10 mouse cellular contexts compared by ENCODE assay signal in genomic region chr17:66125211-66125610, GRCm38 (mm10). TPM values are rescaled to one million over a fixed set of nuclear protein-coding genes. Genes with fewer than 3 reads are reported as not detected.
A peak's percentile ranks its signal among the peaks of the same experiment; 100 is the strongest.
DNase-seq lines count a peak whose midpoint lies in the region; ATAC-seq and TF ChIP-seq lines count a peak whose summit lies in the region.
"Had no signal": no experiment of that assay in that cellular context is flagged by ENCODE, and none has a peak within 500 bp of the region (broad histone marks: within the 10 kb centered on the region; RNA-seq: fewer than 3 reads in every experiment).

No protein-coding gene starts in this region.

- H3K9ac ChIP-seq in heart, embryonic 13.5 days: peak overlapping the region; percentile 69
- no peak overlapping the region for H3K9ac ChIP-seq in midbrain, postnatal 0 days (replicated peaks; ENCODE audit: low read length, poor library complexity, severe bottlenecking)
- H3K9ac ChIP-seq in midbrain, embryonic 13.5 days (replicated peaks): no peak overlapping the region
- no peak overlapping the region for H3K9ac ChIP-seq in forebrain, postnatal 0 days
- H3K9ac ChIP-seq: intestine, embryonic 15.5 days had no signal

- H3K4me2 ChIP-seq in heart, embryonic 13.5 days: peak overlapping the region; percentile 74
- no peak overlapping the region for H3K4me2 ChIP-seq in midbrain, postnatal 0 days (ENCODE audit: low read depth, low read length, poor library complexity, severe bottlenecking)
- no peak overlapping the region for H3K4me2 ChIP-seq in midbrain, embryonic 13.5 days (replicated peaks)
- no peak overlapping the region for H3K4me2 ChIP-seq in forebrain, postnatal 0 days (ENCODE audit: low read depth)

- TF ChIP-seq CTCF in midbrain, postnatal 0 days (IDR thresholded peaks at IDR 0.05): peak; percentile 26
- peak; percentile 30; the same call in 1 of the 2 replicates for TF ChIP-seq CTCF in forebrain, postnatal 0 days (IDR thresholded peaks at IDR 0.05; ENCODE audit: low read depth)
- TF ChIP-seq CTCF in cerebellum, adult 2 months (IDR thresholded peaks at IDR 0.05; ENCODE audit: borderline replicate concordance, insufficient read depth, low read depth, low read length): no peak

- no peaks in the 10 kb centered on the region for H3K27me3 ChIP-seq in heart, embryonic 13.5 days (replicated peaks)
- no peaks in the 10 kb centered on the region for H3K27me3 ChIP-seq in midbrain, postnatal 0 days (ENCODE audit: insufficient read depth, low read length)
- no peaks in the 10 kb centered on the region for H3K27me3 ChIP-seq in midbrain, embryonic 13.5 days
- no peaks in the 10 kb centered on the region for H3K27me3 ChIP-seq in forebrain, postnatal 0 days (ENCODE audit: insufficient read depth, low read length)
- no peaks in the 10 kb centered on the region for H3K27me3 ChIP-seq in cerebellum, adult 2 months (ENCODE audit: control insufficient read depth, insufficient read depth, low read length)
- H3K27me3 ChIP-seq: intestine, embryonic 15.5 days; Patski had no signal

- DNase-seq in heart, postnatal 25 days (ENCODE audit: low spot score): no peak
- DNase-seq in midbrain, postnatal 0 days (ENCODE audit: low spot score): no peak
- DNase-seq in forebrain, postnatal 0 days: no peak
- DNase-seq in left cerebral cortex, postnatal 25 days (ENCODE audit: low spot score in 2 of 2): no peak
- no peak for DNase-seq in cerebellum, adult 2 months
- no peak for DNase-seq in spleen, adult 18-20 months

- TF ChIP-seq POLR2A in cerebellum, adult 2 months (IDR thresholded peaks at IDR 0.05; ENCODE audit: borderline replicate concordance, insufficient read depth, low read length): no peak

- H3K9me3 ChIP-seq in heart, embryonic 13.5 days: no peaks in the 10 kb centered on the region
- no peaks in the 10 kb centered on the region for H3K9me3 ChIP-seq in midbrain, postnatal 0 days (ENCODE audit: low read length)
- H3K9me3 ChIP-seq in midbrain, embryonic 13.5 days: no peaks in the 10 kb centered on the region
- H3K9me3 ChIP-seq in forebrain, postnatal 0 days (ENCODE audit: low read length): no peaks in the 10 kb centered on the region
- H3K9me3 ChIP-seq: intestine, embryonic 15.5 days had no signal

- WGBS in heart, embryonic 13.5 days: 54% methylated on average over 5 of the region's 5 CpGs
- WGBS in midbrain, postnatal 0 days: 67% methylated on average over 5 of the region's 5 CpGs
- 72% methylated on average over 5 of the region's 5 CpGs for WGBS in midbrain, embryonic 13.5 days
- WGBS in forebrain, postnatal 0 days: 78% methylated on average over 5 of the region's 5 CpGs
- WGBS in cerebellum, adult 2 months: 86% methylated on average over 5 of the region's 5 CpGs

- intact Hi-C loops in heart, postnatal 25 days (cut with DNase I): no loop called here
- intact Hi-C loops in left cerebral cortex, postnatal 25 days (cut with DNase I): loop anchor here (10.0 kb wide), 1 partner anchor 370 kb away; no protein-coding TSS in a partner anchor

- 0 out of 2 replicates have a peak overlapping the region, but pooled peaks have one; percentile 88 for H3K4me3 ChIP-seq in heart, embryonic 13.5 days
- no peak overlapping the region for H3K4me3 ChIP-seq in midbrain, postnatal 0 days (ENCODE audit: low read depth, low read length)
- no peak overlapping the region for H3K4me3 ChIP-seq in midbrain, embryonic 13.5 days (replicated peaks)
- no peak overlapping the region for H3K4me3 ChIP-seq in forebrain, postnatal 0 days (ENCODE audit: low read depth, low read length)
- no peak overlapping the region for H3K4me3 ChIP-seq in cerebellum, adult 2 months (replicated peaks; ENCODE audit: insufficient read depth, low read depth, low read length)

- ATAC-seq in heart, embryonic 13.5 days (ENCODE audit: extremely low read depth, insufficient number of reproducible peaks, low FRiP score, low TSS enrichment): no peak
- no peak for ATAC-seq in midbrain, postnatal 0 days (ENCODE audit: low FRiP score)
- ATAC-seq in midbrain, embryonic 13.5 days: no peak
- ATAC-seq in forebrain, postnatal 0 days: no peak
- ATAC-seq: intestine, embryonic 15.5 days; Patski had no signal

- peaks cover 44% of the 10 kb centered on the region for H3K36me3 ChIP-seq in heart, embryonic 13.5 days
- H3K36me3 ChIP-seq in midbrain, postnatal 0 days (ENCODE audit: insufficient read depth, low read length): 0 out of 2 replicates have a peak, but pooled peaks cover 5% of the 10 kb centered on the region
- H3K36me3 ChIP-seq in midbrain, embryonic 13.5 days: peaks cover 8% of the 10 kb centered on the region
- peaks cover 2% of the 10 kb centered on the region; the same call in 1 of the 2 replicates for H3K36me3 ChIP-seq in forebrain, postnatal 0 days (ENCODE audit: insufficient read depth)

- H3K27ac ChIP-seq in heart, embryonic 13.5 days (replicated peaks): 0 out of 2 replicates have a peak overlapping the region, but pooled peaks have one; percentile 20
- H3K27ac ChIP-seq in midbrain, postnatal 0 days (ENCODE audit: low read depth, low read length): no peak overlapping the region
- H3K27ac ChIP-seq in midbrain, embryonic 13.5 days: no peak overlapping the region
- H3K27ac ChIP-seq in forebrain, postnatal 0 days (ENCODE audit: low read depth, low read length): no peak overlapping the region
- no peak overlapping the region for H3K27ac ChIP-seq in cerebellum, adult 2 months (ENCODE audit: insufficient read depth, low read length)
- H3K27ac ChIP-seq: intestine, embryonic 15.5 days had no signal

- peaks cover 18% of the 10 kb centered on the region for H3K4me1 ChIP-seq in heart, embryonic 13.5 days
- H3K4me1 ChIP-seq in midbrain, postnatal 0 days (ENCODE audit: insufficient read depth, low read length): 0 out of 2 replicates have a peak, but pooled peaks cover 4% of the 10 kb centered on the region
- H3K4me1 ChIP-seq in midbrain, embryonic 13.5 days (replicated peaks): peaks cover 11% of the 10 kb centered on the region
- no peaks in the 10 kb centered on the region for H3K4me1 ChIP-seq in forebrain, postnatal 0 days (ENCODE audit: insufficient read depth)
- peaks cover 9% of the 10 kb centered on the region for H3K4me1 ChIP-seq in cerebellum, adult 2 months (ENCODE audit: control insufficient read depth, insufficient read depth, low read length)

RNA-seq across cellular contexts. Expression of gene Ddx11, which starts 1.9 kb away (rescaled TPM):
- polyA plus RNA-seq in heart, embryonic 13.5 days (2015; fragmentation: Nextera tagmentation; extraction: Ambion mirVana): 12.6 and 12.7 TPM in 2 replicates
- 1 to 10 TPM; 1.4 TPM for total RNA-seq in heart, postnatal 25 days (2021)
- total RNA-seq in midbrain, postnatal 0 days (2014; rRNA removed): 5.6 and 6.7 TPM in 2 replicates
- polyA plus RNA-seq in midbrain, postnatal 0 days (2015; fragmentation: Nextera tagmentation; extraction: Ambion mirVana): 2.2 and 2.5 TPM in 2 replicates
- polyA plus RNA-seq in midbrain, embryonic 13.5 days (2015; fragmentation: Nextera tagmentation; extraction: Ambion mirVana): 8.3 and 10.2 TPM in 2 replicates
- total RNA-seq in forebrain, postnatal 0 days (2014; rRNA removed): 5.6 and 5.7 TPM in 2 replicates
- 1.4 and 2.3 TPM in 2 replicates for polyA plus RNA-seq in forebrain, postnatal 0 days (2015; fragmentation: Nextera tagmentation; extraction: Ambion mirVana)
- total RNA-seq in left cerebral cortex, postnatal 25 days (2021): 1 to 10 TPM; 1.3 to 2.0 TPM
- polyA plus RNA-seq in cerebellum, adult 2 months (2012; rRNA removed): 3.9 and 5.8 TPM in 2 replicates

RNA-seq across cellular contexts. Expression of gene Washc1, which starts 13.9 kb away (rescaled TPM):
- 25.0 and 28.8 TPM in 2 replicates for polyA plus RNA-seq in heart, embryonic 13.5 days (2015; fragmentation: Nextera tagmentation; extraction: Ambion mirVana)
- total RNA-seq in heart, postnatal 25 days (2021): 10 to 100 TPM; 21.0 to 21.8 TPM
- total RNA-seq in midbrain, postnatal 0 days (2014; rRNA removed): 44.1 and 54.8 TPM in 2 replicates
- polyA plus RNA-seq in midbrain, postnatal 0 days (2015; fragmentation: Nextera tagmentation; extraction: Ambion mirVana): 41.7 and 43.8 TPM in 2 replicates
- polyA plus RNA-seq in midbrain, embryonic 13.5 days (2015; fragmentation: Nextera tagmentation; extraction: Ambion mirVana): 39.7 and 40.2 TPM in 2 replicates
- total RNA-seq in forebrain, postnatal 0 days (2014; rRNA removed): 53.0 and 54.6 TPM in 2 replicates
- polyA plus RNA-seq in forebrain, postnatal 0 days (2015; fragmentation: Nextera tagmentation; extraction: Ambion mirVana): 38.9 and 42.0 TPM in 2 replicates
- total RNA-seq in left cerebral cortex, postnatal 25 days (2021): 10 to 100 TPM; 35.8 to 41.3 TPM
- 52.5 and 53.4 TPM in 2 replicates for polyA plus RNA-seq in cerebellum, adult 2 months (2012; rRNA removed)

RNA-seq across cellular contexts. Expression of gene Ndufv2, which starts 23.9 kb away (rescaled TPM):
- polyA plus RNA-seq in heart, embryonic 13.5 days (2015; fragmentation: Nextera tagmentation; extraction: Ambion mirVana): 526 and 595 TPM in 2 replicates
- total RNA-seq in heart, postnatal 25 days (2021): 1,000 to 10,000 TPM; 1,243 to 1,263 TPM
- 111 and 125 TPM in 2 replicates for total RNA-seq in midbrain, postnatal 0 days (2014; rRNA removed)
- 419 and 445 TPM in 2 replicates for polyA plus RNA-seq in midbrain, postnatal 0 days (2015; fragmentation: Nextera tagmentation; extraction: Ambion mirVana)
- 347 and 349 TPM in 2 replicates for polyA plus RNA-seq in midbrain, embryonic 13.5 days (2015; fragmentation: Nextera tagmentation; extraction: Ambion mirVana)
- 143 and 190 TPM in 2 replicates for total RNA-seq in forebrain, postnatal 0 days (2014; rRNA removed)
- 432 and 524 TPM in 2 replicates for polyA plus RNA-seq in forebrain, postnatal 0 days (2015; fragmentation: Nextera tagmentation; extraction: Ambion mirVana)
- total RNA-seq in left cerebral cortex, postnatal 25 days (2021): 100 to 1,000 TPM; 232 to 243 TPM
- polyA plus RNA-seq in cerebellum, adult 2 months (2012; rRNA removed): 241 and 269 TPM in 2 replicates

RNA-seq across cellular contexts. Expression of gene Ankrd12, which starts 48.3 kb away (rescaled TPM):
- polyA plus RNA-seq in heart, embryonic 13.5 days (2015; fragmentation: Nextera tagmentation; extraction: Ambion mirVana): 15.2 and 16.1 TPM in 2 replicates
- total RNA-seq in heart, postnatal 25 days (2021): 10 to 100 TPM; 15.8 to 22.5 TPM
- total RNA-seq in midbrain, postnatal 0 days (2014; rRNA removed): 63.4 and 63.5 TPM in 2 replicates
- 205 and 229 TPM in 2 replicates for polyA plus RNA-seq in midbrain, postnatal 0 days (2015; fragmentation: Nextera tagmentation; extraction: Ambion mirVana)
- 118 and 132 TPM in 2 replicates for polyA plus RNA-seq in midbrain, embryonic 13.5 days (2015; fragmentation: Nextera tagmentation; extraction: Ambion mirVana)
- 74.7 and 80.1 TPM in 2 replicates for total RNA-seq in forebrain, postnatal 0 days (2014; rRNA removed)
- 147 and 207 TPM in 2 replicates for polyA plus RNA-seq in forebrain, postnatal 0 days (2015; fragmentation: Nextera tagmentation; extraction: Ambion mirVana)
- 100 to 1,000 TPM; 168 to 176 TPM for total RNA-seq in left cerebral cortex, postnatal 25 days (2021)
- polyA plus RNA-seq in cerebellum, adult 2 months (2012; rRNA removed): 25.5 and 28.1 TPM in 2 replicates
